Mouse (Mus musculus) liver, embryonic 11.5 days (tissue): ENCODE measurements around the gene Me3. TPM values are rescaled to one million over a fixed set of nuclear protein-coding genes. Genes with fewer than 3 reads are reported as not detected.
"Not testable (repeated sequence)": the region's sequence is repeated elsewhere in the genome, so short reads cannot be mapped to it uniquely, and the experiment has no call there.

Experiments
- ATAC-seq: fragments of 200-750 bp; cut with Nextera tagmentation; replicated peaks from 2 replicates; pipeline ENCODE4 v1.8.0; 2017; ENCODE audit warnings: moderate number of reproducible peaks, mild to moderate bottlenecking, moderate TSS enrichment, moderate library complexity; ENCODE audit not compliant: low FRiP score
- DNase-seq: peaks from one replicate; pipeline ENCODE4 v3.0.0-alpha.2; 2017; ENCODE audit warnings: low spot score
- H3K27ac ChIP-seq: fragments of 300-500 bp; sonication (generic); 2 replicates; pipeline ENCODE4 v1.5.1; 2014; ENCODE audit warnings: mild to moderate bottlenecking, low read depth, low read length, control low read depth
- H3K27me3 ChIP-seq: fragments of 300-500 bp; sonication (generic); replicated peaks from 2 replicates; pipeline ENCODE4 v1.6.1; 2014; ENCODE audit warnings: low read length, mixed read lengths; ENCODE audit not compliant: control insufficient read depth, insufficient read depth
- H3K36me3 ChIP-seq: fragments of 300-500 bp; sonication (generic); 2 replicates; pipeline ENCODE4 v1.6.1; 2014; ENCODE audit warnings: mild to moderate bottlenecking, low read length, moderate library complexity, mixed read lengths; ENCODE audit not compliant: control insufficient read depth, insufficient read depth
- H3K4me1 ChIP-seq: fragments of 300-500 bp; sonication (generic); replicated peaks from 2 replicates; pipeline ENCODE4 v1.6.1; 2014; ENCODE audit warnings: low read length, mixed read lengths; ENCODE audit not compliant: control insufficient read depth, insufficient read depth
- H3K4me2 ChIP-seq: fragments of 300-500 bp; sonication (generic); 2 replicates; pipeline ENCODE4 v1.6.1; 2014; ENCODE audit warnings: mild to moderate bottlenecking, control low read depth, moderate library complexity
- H3K4me3 ChIP-seq: fragments of 300-500 bp; sonication (generic); 2 replicates; pipeline ENCODE4 v1.5.1; 2014; ENCODE audit warnings: low read depth, low read length, control low read depth
- H3K9ac ChIP-seq: fragments of 300-500 bp; sonication (generic); 2 replicates; pipeline ENCODE4 v1.6.1; 2014; ENCODE audit warnings: low read depth, low read length, control low read depth
- H3K9me3 ChIP-seq: fragments of 300-500 bp; sonication (generic); 2 replicates; pipeline ENCODE4 v1.6.1; 2016; ENCODE audit warnings: low read length, inconsistent platforms, mixed read lengths; ENCODE audit not compliant: control insufficient read depth
- WGBS: fragments of 180-500 bp; shearing (Covaris S2); extraction: QIAGEN DNeasy Blood & Tissue Kit; methylation state at CpG from one replicate; pipeline ENCODE4 v1.1.7; 2014; 5-methylcytosine and 5-hydroxymethylcytosine counted together
- polyA plus RNA-seq: library from polyadenylated mRNA; unstranded; fragments of >200 nt; fragmentation: Nextera tagmentation; extraction: Ambion mirVana; gene quantifications from 2 replicates; pipeline ENCODE4 v1.2.1, GENCODE M21; 2014

The Me3 gene
- polyA plus RNA-seq, 1 experiment from 2014 or later, result 0.22 TPM

DNA sequence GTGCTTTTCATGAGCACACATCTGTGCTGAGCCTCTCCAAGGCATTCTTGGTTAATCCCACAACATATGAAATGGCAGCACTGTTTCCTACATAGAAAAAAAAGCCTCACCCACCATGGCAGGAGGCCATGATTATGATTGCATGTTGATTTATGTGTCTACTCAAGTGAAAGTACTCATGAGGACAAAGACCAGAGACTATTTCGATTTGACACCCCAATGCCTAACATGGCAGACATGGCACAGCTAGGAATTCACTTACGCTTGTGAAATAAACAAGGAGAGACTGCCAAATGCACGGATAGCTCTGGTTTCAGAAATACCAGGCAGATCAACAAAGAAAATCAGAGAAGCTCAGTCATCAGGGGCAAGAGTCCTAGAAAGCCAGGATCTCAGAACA is 96.2 kb downstream of the Me3 start:
- 75% methylated on average over 3 of the region's 3 CpGs for WGBS
- no peaks in the 10 kb centered on the region for H3K4me1 ChIP-seq
- H3K4me3 ChIP-seq, result no peak overlapping the region
- no peaks in the 10 kb centered on the region for H3K36me3 ChIP-seq
- no peak for ATAC-seq
- no peak for DNase-seq
- no peak overlapping the region for H3K9ac ChIP-seq
- H3K27ac ChIP-seq, result no peak overlapping the region
- H3K27me3 ChIP-seq, result no peaks in the 10 kb centered on the region
- no peak overlapping the region for H3K4me2 ChIP-seq
- H3K9me3 ChIP-seq, result no peaks in the 10 kb centered on the region

DNA sequence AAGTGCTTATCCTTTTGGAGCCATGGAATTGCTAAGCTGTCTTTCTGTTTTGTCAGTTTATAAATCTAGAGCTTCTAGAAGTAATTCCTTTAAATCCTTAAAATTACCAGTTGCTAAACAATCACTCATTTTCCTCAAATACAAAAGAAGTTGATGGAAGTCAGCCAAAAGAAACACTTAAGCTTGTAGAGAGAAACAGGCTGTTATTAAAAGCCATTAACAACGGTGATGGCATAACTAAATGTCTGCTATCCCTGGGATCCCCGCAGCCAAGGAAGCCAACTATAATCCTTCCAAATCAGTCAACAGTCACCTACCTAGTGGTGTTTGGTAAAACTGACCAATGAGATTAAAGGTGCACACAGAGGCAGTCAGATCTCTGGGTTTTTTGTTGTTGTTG is 98.3 kb downstream of the Me3 start:
- 72% methylated on average over 2 of the region's 2 CpGs for WGBS
- DNase-seq (no peak), ATAC-seq (no peak)
- Histone ChIP-seq H3K36me3 (no peaks in the 10 kb centered on the region), H3K4me1 (no peaks in the 10 kb centered on the region), H3K9me3 (no peaks in the 10 kb centered on the region), H3K4me3 (no peak overlapping the region), H3K4me2 (no peak overlapping the region), H3K9ac (no peak overlapping the region), H3K27me3 (no peaks in the 10 kb centered on the region), H3K27ac (no peak overlapping the region)

DNA sequence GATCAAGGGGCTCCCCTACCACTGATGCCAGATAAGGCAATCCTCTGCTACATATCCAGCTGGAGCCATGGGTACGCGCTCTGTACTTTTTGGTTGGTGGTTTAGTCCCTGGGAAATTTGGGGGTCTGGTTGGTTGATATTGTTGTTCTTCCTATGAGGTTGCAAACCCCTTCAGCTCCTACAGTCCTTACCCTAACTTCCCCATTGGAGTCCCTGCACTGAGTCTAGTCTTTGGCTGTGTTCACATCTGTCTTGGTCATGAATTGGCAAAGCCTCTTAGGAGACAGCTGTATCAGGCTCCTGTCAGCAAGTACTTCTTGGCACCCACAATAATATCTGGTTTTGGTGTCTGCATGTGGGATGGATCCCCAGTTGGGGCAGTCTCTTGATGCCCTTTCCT is 98.9 kb downstream of the Me3 start:
- DNase-seq, H3K9me3 ChIP-seq, H3K36me3 ChIP-seq, H3K27me3 ChIP-seq, H3K4me3 ChIP-seq, H3K27ac ChIP-seq, H3K4me1 ChIP-seq, ATAC-seq, H3K9ac ChIP-seq, H3K4me2 ChIP-seq: not testable (repeated sequence)
- 87% methylated on average over 2 of the region's 2 CpGs for WGBS

DNA sequence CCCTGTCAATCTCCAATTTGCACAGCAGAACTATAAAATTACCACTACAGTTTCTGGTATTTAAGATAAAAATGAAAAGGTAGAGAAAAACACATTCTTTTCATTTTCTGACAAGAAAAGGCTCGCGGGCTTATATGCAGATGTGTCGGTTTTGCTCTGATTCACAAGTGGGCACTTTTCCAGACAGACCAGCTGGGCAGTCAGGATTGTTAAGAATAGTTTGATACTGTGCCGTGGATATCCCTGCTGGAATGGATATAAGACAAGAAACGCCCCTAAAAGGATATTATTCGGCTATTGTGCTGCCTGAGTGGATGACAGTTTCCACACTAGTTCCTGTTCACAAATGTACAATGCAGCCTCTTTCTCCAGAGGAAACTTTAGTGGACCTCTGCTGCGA is 116.2 kb downstream of the Me3 start:
- Histone ChIP-seq H3K27ac (no peak overlapping the region), H3K4me2 (no peak overlapping the region), H3K9ac (no peak overlapping the region), H3K27me3 (no peaks in the 10 kb centered on the region), H3K36me3 (no peaks in the 10 kb centered on the region), H3K4me1 (no peaks in the 10 kb centered on the region), H3K4me3 (no peak overlapping the region), H3K9me3 (no peaks in the 10 kb centered on the region)
- 72% methylated on average over 7 of the region's 7 CpGs for WGBS
- ATAC-seq, result no peak
- no peak for DNase-seq

DNA sequence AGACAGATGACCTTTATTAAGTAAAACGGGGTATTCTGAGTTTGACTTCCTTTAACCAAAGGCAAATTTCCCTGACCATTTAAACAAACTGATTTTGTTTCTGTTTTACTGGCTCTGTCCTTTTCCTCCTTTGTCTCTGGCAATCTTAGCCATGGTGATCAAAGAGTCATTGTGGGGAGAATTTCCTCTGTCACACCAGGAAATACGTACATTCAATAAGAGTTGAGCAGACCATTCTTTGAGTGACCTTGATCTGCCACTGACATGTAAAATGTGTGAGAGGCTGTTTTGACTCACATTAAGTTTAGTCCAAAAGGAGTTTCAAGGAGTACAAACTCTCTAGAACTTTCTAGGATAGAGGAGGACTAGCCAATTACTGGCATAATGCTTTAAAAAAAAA is 117.0 kb downstream of the Me3 start:
- no peaks in the 10 kb centered on the region for H3K4me1 ChIP-seq
- H3K4me2 ChIP-seq, result no peak overlapping the region
- WGBS, result 57% methylated on average over 2 of the region's 2 CpGs
- DNase-seq, result no peak
- no peaks in the 10 kb centered on the region for H3K9me3 ChIP-seq
- no peak overlapping the region for H3K9ac ChIP-seq
- no peak overlapping the region for H3K27ac ChIP-seq
- no peaks in the 10 kb centered on the region for H3K36me3 ChIP-seq
- H3K27me3 ChIP-seq, result no peaks in the 10 kb centered on the region
- H3K4me3 ChIP-seq, result no peak overlapping the region
- ATAC-seq, result no peak

DNA sequence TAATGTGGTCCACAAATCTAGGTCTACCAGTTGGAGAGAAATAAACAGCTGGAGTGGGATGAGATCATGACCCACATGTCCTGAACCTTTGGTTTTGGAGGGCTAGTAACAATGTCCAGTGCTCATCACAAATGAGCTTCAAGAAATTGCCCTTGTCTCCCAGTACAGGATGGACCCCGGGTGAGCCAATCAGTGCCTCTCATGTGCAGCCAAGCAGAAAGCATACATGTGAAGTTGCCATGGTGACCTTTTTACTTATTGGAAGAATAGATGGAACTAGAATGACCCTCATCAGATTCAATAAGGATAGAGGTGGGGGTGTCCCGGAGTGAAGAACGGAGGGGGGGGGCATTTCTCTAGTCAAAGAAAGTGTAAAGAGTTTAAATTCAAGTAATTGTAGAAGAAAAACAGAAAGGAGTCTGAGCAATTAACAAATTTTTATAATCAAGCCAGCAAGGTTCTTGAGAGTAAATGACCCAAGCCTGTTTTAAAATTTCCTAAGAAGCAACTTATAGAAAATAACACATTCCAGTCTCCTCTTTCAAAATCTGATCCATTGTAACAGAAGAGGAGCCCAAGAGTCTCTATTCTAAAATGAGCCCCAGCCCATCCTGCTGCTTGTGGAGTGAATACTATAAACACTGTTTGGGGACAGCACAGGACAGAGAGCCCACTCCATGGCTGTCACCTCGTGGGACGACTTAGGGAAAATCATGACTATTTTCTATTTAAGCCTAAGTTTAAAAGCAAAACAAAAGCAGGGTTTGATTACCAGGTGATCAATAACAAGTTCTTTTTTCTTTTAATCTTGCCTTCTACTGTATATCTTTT is 134.7 kb downstream of the Me3 start:
- no peak for ATAC-seq
- Histone ChIP-seq H3K9me3 (no peaks in the 10 kb centered on the region), H3K4me1 (no peaks in the 10 kb centered on the region), H3K4me3 (no peak overlapping the region), H3K27ac (no peak overlapping the region), H3K27me3 (no peaks in the 10 kb centered on the region), H3K4me2 (no peak overlapping the region), H3K9ac (no peak overlapping the region), H3K36me3 (no peaks in the 10 kb centered on the region)
- WGBS, result 82% methylated on average over 5 of the region's 5 CpGs
- no peak for DNase-seq

DNA sequence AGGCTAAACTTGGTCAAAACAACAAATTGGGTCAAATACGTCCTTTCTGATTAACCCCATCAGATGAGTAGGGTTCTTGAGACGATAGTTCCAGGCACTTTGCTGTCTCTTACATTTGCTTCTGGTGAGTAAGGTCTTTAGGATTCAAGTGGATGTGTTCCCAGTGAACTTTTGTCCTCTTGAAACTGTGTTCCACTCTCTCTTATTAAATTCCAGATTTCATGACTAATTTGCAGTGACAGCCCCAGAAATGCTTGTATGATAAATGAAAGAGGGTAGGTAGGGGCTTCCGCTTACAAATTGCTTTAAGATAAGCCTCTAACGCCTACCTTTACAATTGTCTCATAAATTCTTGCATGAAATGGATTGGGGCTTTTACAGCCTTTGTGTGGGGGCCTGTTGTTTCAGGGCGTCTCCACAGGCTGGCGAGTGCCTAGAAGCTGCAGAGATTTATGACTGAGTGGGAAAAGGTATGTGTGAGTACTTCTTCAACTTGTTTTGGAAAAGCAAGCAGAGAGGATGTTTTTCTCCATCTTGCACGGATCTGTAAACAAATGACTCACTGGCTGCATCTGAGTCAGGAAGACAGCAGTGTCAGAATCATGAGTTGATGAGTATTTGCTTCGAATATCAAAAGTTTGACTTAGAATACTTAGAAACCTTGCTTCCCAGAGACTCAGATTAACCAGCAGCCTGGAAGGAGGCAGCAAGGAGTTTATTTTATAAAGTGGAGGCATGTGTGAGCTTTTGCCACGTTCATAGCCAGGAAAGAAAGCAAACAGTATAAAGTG is 137.1 kb downstream of the Me3 start:
- no peaks in the 10 kb centered on the region for H3K27me3 ChIP-seq
- DNase-seq (no peak), ATAC-seq (no peak)
- 48% methylated on average over 9 of the region's 9 CpGs for WGBS
- H3K27ac ChIP-seq, result no peak overlapping the region
- no peak overlapping the region for H3K4me3 ChIP-seq
- H3K4me2 ChIP-seq, result no peak overlapping the region
- no peaks in the 10 kb centered on the region for H3K4me1 ChIP-seq
- H3K9ac ChIP-seq, result no peak overlapping the region
- H3K9me3 ChIP-seq, result no peaks in the 10 kb centered on the region
- no peaks in the 10 kb centered on the region for H3K36me3 ChIP-seq

DNA sequence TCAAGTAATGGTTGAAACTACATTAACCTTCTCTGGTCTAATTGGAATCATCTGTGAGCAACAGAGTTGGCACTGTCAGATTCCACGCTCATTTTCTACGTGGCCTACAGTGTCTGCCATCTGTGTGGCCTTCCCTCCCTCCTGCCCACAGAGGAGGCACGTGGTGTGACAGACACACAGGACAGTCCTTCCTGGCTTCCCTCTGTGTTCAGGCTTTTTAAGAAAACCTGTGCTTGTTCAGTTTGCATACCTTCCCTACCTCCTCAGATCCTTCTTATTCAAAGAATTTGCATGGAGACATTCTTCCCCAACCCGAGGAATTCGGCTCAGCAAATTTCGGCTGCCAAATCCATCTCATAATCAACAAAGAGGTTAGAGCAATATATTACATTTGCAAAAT is 137.8 kb downstream of the Me3 start:
- Histone ChIP-seq H3K4me2 (no peak overlapping the region), H3K27ac (no peak overlapping the region), H3K4me1 (no peaks in the 10 kb centered on the region), H3K27me3 (no peaks in the 10 kb centered on the region), H3K9me3 (no peaks in the 10 kb centered on the region), H3K4me3 (no peak overlapping the region), H3K9ac (no peak overlapping the region), H3K36me3 (no peaks in the 10 kb centered on the region)
- DNase-seq (no peak), ATAC-seq (no peak)
- 64% methylated on average over 6 of the region's 6 CpGs for WGBS

DNA sequence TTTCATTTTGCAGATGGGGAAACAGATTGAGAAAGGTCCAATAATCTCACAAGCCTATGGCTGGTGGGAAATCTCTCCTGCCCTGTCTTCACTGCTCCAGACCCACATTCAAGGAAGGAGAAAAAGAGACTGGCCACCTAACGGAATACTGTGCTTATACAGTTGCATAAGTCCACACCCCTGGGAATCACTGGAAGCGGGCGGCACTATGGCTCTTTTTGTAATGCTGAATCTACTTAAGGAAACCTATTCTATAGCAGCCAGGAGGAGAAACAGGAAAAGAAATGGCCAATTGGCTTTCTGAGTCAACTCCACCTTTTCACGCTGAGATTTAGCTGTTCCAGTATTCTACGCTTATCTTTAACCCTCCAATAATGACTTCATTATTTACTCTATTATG is 140.7 kb downstream of the Me3 start:
- Histone ChIP-seq H3K9ac (no peak overlapping the region), H3K4me2 (no peak overlapping the region), H3K27ac (no peak overlapping the region), H3K9me3 (no peaks in the 10 kb centered on the region), H3K4me3 (no peak overlapping the region), H3K36me3 (no peaks in the 10 kb centered on the region), H3K27me3 (no peaks in the 10 kb centered on the region), H3K4me1 (no peaks in the 10 kb centered on the region)
- DNase-seq (no peak), ATAC-seq (no peak)
- 88% methylated on average over 5 of the region's 5 CpGs for WGBS
